Comparison of ENCODE assay signal across 11 mouse cellular contexts in genomic region chr1:88750126-88750525, GRCm38 (mm10). TPM values are rescaled to one million over a fixed set of nuclear protein-coding genes. Genes with fewer than 3 reads are reported as not detected.
A peak's percentile ranks its signal among the peaks of the same experiment; 100 is the strongest.
DNase-seq lines count a peak whose midpoint lies in the region; ATAC-seq and TF ChIP-seq lines count a peak whose summit lies in the region.
"Had no signal": no experiment of that assay in that cellular context is flagged by ENCODE, and none has a peak within 500 bp of the region (broad histone marks: within the 10 kb centered on the region; RNA-seq: fewer than 3 reads in every experiment).

No protein-coding gene starts in this region.

- no peak overlapping the region for H3K4me3 ChIP-seq in kidney, postnatal 0 days (replicated peaks; ENCODE audit: low read depth, low read length)
- no peak overlapping the region for H3K4me3 ChIP-seq in kidney, embryonic 14.5 days (ENCODE audit: low read length)
- H3K4me3 ChIP-seq: limb, embryonic 15.5 days; neural tube, embryonic 13.5 days had no signal

- ATAC-seq in kidney, postnatal 0 days (replicated peaks; ENCODE audit: low FRiP score, low read depth) = no peak
- ATAC-seq in kidney, embryonic 14.5 days (ENCODE audit: low FRiP score, low TSS enrichment) = no peak

- 92% methylated on average over 3 of the region's 3 CpGs for WGBS in kidney, postnatal 0 days
- WGBS in kidney, embryonic 14.5 days = 84% methylated on average over 3 of the region's 3 CpGs

- no peaks in the 10 kb centered on the region for H3K27me3 ChIP-seq in kidney, postnatal 0 days (ENCODE audit: insufficient read depth, low read length)
- no peaks in the 10 kb centered on the region for H3K27me3 ChIP-seq in kidney, embryonic 14.5 days (ENCODE audit: control insufficient read depth, insufficient read depth, low read length)
- H3K27me3 ChIP-seq: limb, embryonic 15.5 days had no signal

- peak; percentile 72 for TF ChIP-seq CTCF in kidney, postnatal 0 days (IDR thresholded peaks at IDR 0.05; ENCODE audit: low read depth)

- no peak overlapping the region for H3K4me2 ChIP-seq in kidney, postnatal 0 days (ENCODE audit: low read length)
- no peak overlapping the region for H3K4me2 ChIP-seq in kidney, embryonic 14.5 days (replicated peaks; ENCODE audit: low read depth, low read length)
- H3K4me2 ChIP-seq: limb, embryonic 15.5 days; neural tube, embryonic 13.5 days had no signal

- H3K9me3 ChIP-seq in kidney, postnatal 0 days (replicated peaks; ENCODE audit: low read length) = no peaks in the 10 kb centered on the region
- peaks cover 4% of the 10 kb centered on the region; the same call in 1 of the 2 replicates for H3K9me3 ChIP-seq in kidney, embryonic 14.5 days (ENCODE audit: control insufficient read depth, low read length)
- H3K9me3 ChIP-seq: limb, embryonic 15.5 days; neural tube, embryonic 13.5 days had no signal

- no peaks in the 10 kb centered on the region for H3K36me3 ChIP-seq in kidney, postnatal 0 days (ENCODE audit: insufficient read depth, low read length)
- no peaks in the 10 kb centered on the region for H3K36me3 ChIP-seq in kidney, embryonic 14.5 days (ENCODE audit: control insufficient read depth, insufficient read depth, low read length)
- H3K36me3 ChIP-seq: limb, embryonic 15.5 days; neural tube, embryonic 13.5 days had no signal

- H3K9ac ChIP-seq in kidney, postnatal 0 days (ENCODE audit: low read depth, low read length) = no peak overlapping the region
- no peak overlapping the region for H3K9ac ChIP-seq in kidney, embryonic 14.5 days (ENCODE audit: low read depth, low read length)
- H3K9ac ChIP-seq: limb, embryonic 15.5 days; neural tube, embryonic 13.5 days had no signal

- peaks cover 6% of the 10 kb centered on the region; the same call in 1 of the 2 replicates for H3K4me1 ChIP-seq in kidney, postnatal 0 days (replicated peaks; ENCODE audit: insufficient read depth, low read length)
- H3K4me1 ChIP-seq in kidney, embryonic 14.5 days (ENCODE audit: control insufficient read depth, insufficient read depth, low read length) = peaks cover 14% of the 10 kb centered on the region

- peak; percentile 64 for DNase-seq in adrenal gland, postnatal 14 days
- DNase-seq in adrenal gland, adult 2 months = no peak
- DNase-seq in kidney, postnatal 0 days (ENCODE audit: low spot score) = peak; percentile 55
- DNase-seq in urinary bladder, postnatal 36 days (ENCODE audit: low spot score in 2 of 2) = peak; percentile 26 to 27
- no peak for DNase-seq in urinary bladder, adult 2 months (ENCODE audit: low spot score)
- no peak for DNase-seq in frontal cortex, postnatal 14 days (ENCODE audit: low spot score in 2 of 2)
- DNase-seq in layer of hippocampus, adult 18-20 months (ENCODE audit: low spot score in 2 of 2) = no peak
- DNase-seq: cerebellum, adult 9-10 months had no signal

- no peak overlapping the region for H3K27ac ChIP-seq in kidney, postnatal 0 days
- no peak overlapping the region for H3K27ac ChIP-seq in kidney, embryonic 14.5 days (ENCODE audit: low read depth, low read length)
- H3K27ac ChIP-seq: limb, embryonic 15.5 days; neural tube, embryonic 13.5 days had no signal

RNA-seq across cellular contexts. Expression of gene Arl4c, which starts 48.1 kb away (rescaled TPM):
- total RNA-seq in adrenal gland, postnatal 14 days (2021) = 10.3 and 16.5 TPM in 2 replicates
- total RNA-seq in adrenal gland, adult 2 months (2021) = 10 to 100 TPM in 1 of 2 experiments, 1 to 10 TPM in 1; 7.3 to 14.8 TPM
- polyA plus RNA-seq in adrenal gland, adult 2 months (2012; rRNA removed) = 12.3 and 14.3 TPM in 2 replicates
- polyA plus RNA-seq in kidney, postnatal 0 days (2015; fragmentation: Nextera tagmentation; extraction: Ambion mirVana) = 29.1 and 30.6 TPM in 2 replicates
- polyA plus RNA-seq in kidney, embryonic 14.5 days (2014; fragmentation: Nextera tagmentation; extraction: Ambion mirVana) = 13.7 and 14.7 TPM in 2 replicates
- 5.2 and 6.3 TPM in 2 replicates for polyA plus RNA-seq in urinary bladder, adult 2 months (2012; rRNA removed)
- 10 to 100 TPM; 25.2 to 28.2 TPM for total RNA-seq in layer of hippocampus, adult 18-20 months (2021)

Comparison
In these comparisons a context has a peak if more than half of its experiments do, and no peak if none do; other contexts are left out.
1. DNase-seq: peak in adrenal gland, postnatal 14 days (single experiment), kidney, postnatal 0 days (single experiment) and urinary bladder, postnatal 36 days (2 of 2); none in adrenal gland, adult 2 months (single experiment), urinary bladder, adult 2 months (single experiment), frontal cortex, postnatal 14 days (0 of 2) and layer of hippocampus, adult 18-20 months (0 of 2).